Mouse (Mus musculus) bone marrow macrophage, adult 2 months (primary cell): ENCODE data around the gene Traf1.

Experiments
- CTCF ChIP-seq: IDR thresholded peaks from 2 replicates; pipeline ENCODE4 v1.5.1; 2012; ENCODE audit warnings: low read depth, mild to moderate bottlenecking, low read length, moderate library complexity
- POLR2A ChIP-seq: IDR thresholded peaks from 2 replicates; pipeline ENCODE4 v1.6.1; 2012; ENCODE audit warnings: mild to moderate bottlenecking, low read depth, low read length, borderline replicate concordance

- TF ChIP-seq POLR2A (no peak), CTCF (no peak)
Measured at GRCm38 (mm10) chr2:34943556-34944120, 17.9 kb downstream of the Traf1 start.
